Mouse (Mus musculus): ENCODE results near the gene Gm39566.

GRCm38 (mm10) chr11:69838714-69839104, 23.6 kb upstream of the Gm39566 start:
- TF ChIP-seq EP300 (IDR thresholded peaks at IDR 0.05; ENCODE audit: low read depth) (no peak), CTCF (IDR thresholded peaks at IDR 0.05; ENCODE audit: low read depth) (no peak)
